Mouse (Mus musculus) ovary, adult 10 weeks (tissue): ENCODE data around the gene Sema4a. TPM values are rescaled to one million over a fixed set of nuclear protein-coding genes. Genes with fewer than 3 reads are reported as not detected.

Experiments
- polyA plus RNA-seq: library from polyadenylated mRNA; stranded (reverse); fragments of 350-450 nt; fragmentation: Illumina TruSeq; extraction: RNeasy Lipid Tissue Mini Kit (QIAGEN cat#74804); gene quantifications from one replicate; pipeline ENCODE4 v1.2.3, GENCODE M21; 2014

The Sema4a gene
- 4.3 TPM for polyA plus RNA-seq

DNA sequence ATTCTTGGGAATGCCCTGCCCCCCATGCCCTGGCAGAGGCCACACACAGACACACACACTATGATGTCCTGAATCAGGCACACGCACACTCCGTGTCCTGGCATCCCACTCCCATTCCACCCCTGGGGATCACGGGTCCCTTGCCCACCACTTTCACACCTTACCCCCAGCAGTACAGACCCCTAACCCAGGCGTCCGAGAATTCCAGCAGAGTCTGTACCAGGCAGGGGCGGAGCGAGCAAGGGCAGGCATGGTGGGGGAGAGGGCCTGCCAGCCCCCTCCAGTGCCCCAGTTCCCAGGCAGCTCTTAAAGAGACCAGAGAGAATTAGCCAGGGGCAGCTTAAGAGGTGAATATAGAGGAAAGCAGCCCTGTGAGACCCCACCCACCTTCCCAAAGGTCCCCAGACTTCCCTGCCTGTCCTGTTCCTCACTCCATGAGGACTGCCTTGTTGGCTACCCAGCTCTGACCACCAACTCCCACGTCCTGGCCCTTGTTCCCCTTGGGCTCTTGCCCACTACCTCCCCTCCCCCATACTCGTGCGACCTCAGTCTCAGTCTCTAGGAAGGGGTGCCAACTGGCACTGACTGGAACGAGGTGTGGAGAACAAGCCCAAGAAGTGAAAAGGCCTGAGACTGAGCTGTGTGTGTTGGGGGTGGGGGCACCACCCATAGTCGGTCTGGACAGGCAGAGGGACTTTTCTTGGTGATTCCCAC, at the start of gene Sema4a:
Sema4a (minus strand) TSS at position 200 of the 714 bp plus-strand sequence.

GRCm38 (mm10) chr3:88509692-88510420, 48.9 kb upstream of the Sema4a start, which contains the start of gene Lmna:
Gene Lmna, minus strand, starts transcription at chr3:88509956.

GRCm38 (mm10) chr3:88424605-88425329, 36.2 kb downstream of the Sema4a start, which contains the start of gene Slc25a44:
Gene Slc25a44, minus strand, starts transcription at chr3:88425139.

GRCm38 (mm10) chr3:88409741-88410644, 51.0 kb downstream of the Sema4a start, which contains the start of gene Pmf1:
Gene Pmf1, minus strand, starts transcription at chr3:88410331.

Other genes with a start within 250 kb of the Sema4a start
- gene Rhbg, start 206.5 kb downstream of the Sema4a start, polyA plus RNA-seq, result not detected
- not detected for gene Gm38392, start 174.0 kb downstream of the Sema4a start, polyA plus RNA-seq
- 6.1 TPM for gene Tsacc, start 164.2 kb downstream of the Sema4a start, polyA plus RNA-seq
- 183 TPM for gene Cct3, start 164.1 kb downstream of the Sema4a start, polyA plus RNA-seq
- gene Glmp, start 136.2 kb downstream of the Sema4a start, polyA plus RNA-seq, result 1.7 TPM
- gene Tmem79, start 125.0 kb downstream of the Sema4a start, polyA plus RNA-seq, result not detected
- 22.4 TPM for gene Smg5, start 124.9 kb downstream of the Sema4a start, polyA plus RNA-seq
- 1.00 TPM for gene Paqr6, start 96.6 kb downstream of the Sema4a start, polyA plus RNA-seq
- gene Bglap3, start 88.4 kb downstream of the Sema4a start, polyA plus RNA-seq, result not detected
- not detected for gene Bglap2, start 82.5 kb downstream of the Sema4a start, polyA plus RNA-seq
- not detected for gene Bglap, start 76.7 kb downstream of the Sema4a start, polyA plus RNA-seq
- gene Pmf1, start 50.9 kb downstream of the Sema4a start, polyA plus RNA-seq, result 5.2 TPM
- gene Slc25a44, start 36.0 kb downstream of the Sema4a start, polyA plus RNA-seq, result 11.5 TPM
- 5.7 TPM for gene Lmna, start 48.8 kb upstream of the Sema4a start, polyA plus RNA-seq
- 26.1 TPM for gene Mex3a, start 71.2 kb upstream of the Sema4a start, polyA plus RNA-seq
- not detected for gene Rab25, start 87.1 kb upstream of the Sema4a start, polyA plus RNA-seq
- 3.2 TPM for gene Lamtor2, start 91.9 kb upstream of the Sema4a start, polyA plus RNA-seq
- gene Ubqln4, start 92.6 kb upstream of the Sema4a start, polyA plus RNA-seq, result 24.3 TPM
- 43.2 TPM for gene Ssr2, start 114.7 kb upstream of the Sema4a start, polyA plus RNA-seq
- 12.9 TPM for gene Arhgef2, start 144.8 kb upstream of the Sema4a start, polyA plus RNA-seq
- gene Rxfp4, start 192.0 kb upstream of the Sema4a start, polyA plus RNA-seq, result not detected
- 63.1 TPM for gene Khdc4, start 224.6 kb upstream of the Sema4a start, polyA plus RNA-seq